Mouse (Mus musculus) MEL (cell line): ENCODE data around the gene Mroh2a. TPM values are rescaled to one million over a fixed set of nuclear protein-coding genes. Genes with fewer than 3 reads are reported as not detected.
"Not testable (repeated sequence)": the region's sequence is repeated elsewhere in the genome, so short reads cannot be mapped to it uniquely, and the experiment has no call there.

Source experiments
- DNase-seq: peaks from one replicate; pipeline ENCODE4 v3.0.0; 2011; ENCODE audit warnings: low read depth, low spot score
- H3K27ac ChIP-seq: 2 replicates; pipeline ENCODE4 v1.5.1; 2012; ENCODE audit warnings: low read depth, mild to moderate bottlenecking, control low read depth, low read length, moderate library complexity; ENCODE audit not compliant: control insufficient read depth
- H3K27me3 ChIP-seq, 2 experiments: fragments of 150-350 bp in 1 of 2; sonication (generic) in 1 of 2; 2 replicates each; pipeline ENCODE4 v1.6.1; 2012; ENCODE audit warnings: low read length in 2 of 2, mild to moderate bottlenecking in 2 of 2, improper control_type of control experiment in 1 of 2, moderate library complexity in 1 of 2; ENCODE audit not compliant: insufficient read depth in 2 of 2, control insufficient read depth in 1 of 2
- H3K36me3 ChIP-seq, 2 experiments: 2 replicates each; pipeline ENCODE4 v1.6.1; 2012 to 2014; ENCODE audit warnings: low read length in 2 of 2, improper control_type of control experiment in 1 of 2, inconsistent platforms in 1 of 2, mild to moderate bottlenecking in 1 of 2; ENCODE audit not compliant: insufficient read depth in 2 of 2, control insufficient read depth in 1 of 2
- H3K4me1 ChIP-seq, 2 experiments: fragments of 150-350 bp in 1 of 2; sonication (generic) in 1 of 2; 2 replicates each; pipeline ENCODE4 v1.6.1; 2012; ENCODE audit warnings: low read length in 2 of 2, improper control_type of control experiment in 1 of 2, mild to moderate bottlenecking in 1 of 2; ENCODE audit not compliant: insufficient read depth in 2 of 2, control insufficient read depth in 1 of 2
- H3K4me3 ChIP-seq, 2 experiments: fragments of 150-350 bp in 1 of 2; sonication (generic) in 1 of 2; 2 replicates each; pipeline ENCODE4 v1.5.1; 2012; ENCODE audit warnings: low read depth in 2 of 2, low read length in 2 of 2, mild to moderate bottlenecking in 2 of 2, moderate library complexity in 2 of 2, control low read depth in 1 of 2, improper control_type of control experiment in 1 of 2; ENCODE audit not compliant: control insufficient read depth in 1 of 2, insufficient read depth in 1 of 2
- H3K79me2 ChIP-seq: 2 replicates; pipeline ENCODE4 v1.6.1; 2012; ENCODE audit warnings: mild to moderate bottlenecking, low read length, moderate library complexity; ENCODE audit not compliant: control insufficient read depth, poor library complexity, insufficient read depth
- H3K9ac ChIP-seq: 2 replicates; pipeline ENCODE4 v1.6.1; 2012; ENCODE audit warnings: low read depth, mild to moderate bottlenecking, control low read depth, low read length, moderate library complexity; ENCODE audit not compliant: control insufficient read depth, poor library complexity, severe bottlenecking
- H3K9me3 ChIP-seq: fragments of 150-350 bp; sonication (generic); replicated peaks from 2 replicates; pipeline ENCODE4 v1.6.1; 2012; ENCODE audit warnings: mild to moderate bottlenecking, low read length, improper control_type of control experiment, moderate library complexity; ENCODE audit not compliant: insufficient read depth
- CHD1 ChIP-seq: IDR thresholded peaks from 2 replicates; pipeline ENCODE4 v1.6.1; 2012; ENCODE audit warnings: low read depth, mild to moderate bottlenecking, inconsistent platforms, low read length, improper control_type of control experiment
- E2F4 ChIP-seq: IDR thresholded peaks from 2 replicates; pipeline ENCODE4 v1.6.1; 2011; ENCODE audit warnings: low read depth, low read length, improper control_type of control experiment, borderline replicate concordance
- ELF1 ChIP-seq: IDR thresholded peaks from 2 replicates; pipeline ENCODE4 v1.6.1; 2014; ENCODE audit warnings: low read depth, mild to moderate bottlenecking, inconsistent platforms, low read length, improper control_type of control experiment, moderate library complexity
- EP300 ChIP-seq, 2 experiments: IDR thresholded peaks; 2 replicates each; pipeline ENCODE4 v1.6.1; 2011; ENCODE audit warnings: improper control_type of control experiment in 2 of 2, low read length in 2 of 2, low read depth in 1 of 2, mild to moderate bottlenecking in 1 of 2
- GABPA ChIP-seq: IDR thresholded peaks from 2 replicates; pipeline ENCODE4 v1.6.1; 2012; ENCODE audit warnings: low read depth, mild to moderate bottlenecking, inconsistent platforms, low read length, improper control_type of control experiment, moderate library complexity
- HCFC1 ChIP-seq: IDR thresholded peaks from 2 replicates; pipeline ENCODE4 v1.6.1; 2012; ENCODE audit warnings: low read depth, mild to moderate bottlenecking, inconsistent platforms, low read length, improper control_type of control experiment, moderate library complexity
- JUND ChIP-seq: IDR thresholded peaks from 2 replicates; pipeline ENCODE4 v1.6.1; 2011; ENCODE audit warnings: low read depth, mild to moderate bottlenecking, improper control_type of control experiment, low read length
- KAT2A ChIP-seq: conservative IDR thresholded peaks from 2 replicates; pipeline ENCODE4 v1.6.1; 2012; ENCODE audit warnings: low read depth, low read length, improper control_type of control experiment, inconsistent platforms
- MAFK ChIP-seq: IDR thresholded peaks from 2 replicates; pipeline ENCODE4 v1.6.1; 2011; ENCODE audit warnings: low read depth, mild to moderate bottlenecking, low read length, improper control_type of control experiment, borderline replicate concordance
- MAZ ChIP-seq: IDR thresholded peaks from 2 replicates; pipeline ENCODE4 v1.6.1; 2012; ENCODE audit warnings: low read depth, mild to moderate bottlenecking, inconsistent platforms, low read length, improper control_type of control experiment
- MEF2A ChIP-seq: IDR thresholded peaks from 2 replicates; pipeline ENCODE4 v1.6.1; 2014; ENCODE audit warnings: low read depth, mild to moderate bottlenecking, inconsistent platforms, low read length, improper control_type of control experiment; ENCODE audit not compliant: poor library complexity, insufficient replicate concordance, severe bottlenecking; ENCODE audit errors: extremely low read depth
- MXI1 ChIP-seq: IDR thresholded peaks from 2 replicates; pipeline ENCODE4 v1.6.1; 2011; ENCODE audit warnings: mild to moderate bottlenecking, low read depth, low read length, improper control_type of control experiment
- MYC ChIP-seq: IDR thresholded peaks from 2 replicates; pipeline ENCODE4 v1.6.1; 2011; ENCODE audit warnings: low read depth, mild to moderate bottlenecking, low read length, improper control_type of control experiment, moderate library complexity
- NELFE ChIP-seq: IDR thresholded peaks from 2 replicates; pipeline ENCODE4 v1.6.1; 2011; ENCODE audit warnings: low read depth, low read length, improper control_type of control experiment
- RCOR1 ChIP-seq: IDR thresholded peaks from 2 replicates; pipeline ENCODE4 v1.6.1; 2012; ENCODE audit warnings: low read depth, mild to moderate bottlenecking, inconsistent platforms, low read length, improper control_type of control experiment
- SIN3A ChIP-seq: IDR thresholded peaks from 2 replicates; pipeline ENCODE4 v1.6.1; 2012; ENCODE audit warnings: low read length, improper control_type of control experiment, inconsistent platforms
- TAL1 ChIP-seq: IDR thresholded peaks from 2 replicates; pipeline ENCODE4 v1.6.1; 2012; ENCODE audit warnings: mild to moderate bottlenecking, inconsistent platforms, low read length, moderate library complexity, mixed read lengths
- TCF12 ChIP-seq: IDR thresholded peaks from 2 replicates; pipeline ENCODE4 v1.6.1; 2014; ENCODE audit warnings: low read depth, mild to moderate bottlenecking, inconsistent platforms, low read length, improper control_type of control experiment, moderate library complexity
- UBTF ChIP-seq: IDR thresholded peaks from 2 replicates; pipeline ENCODE4 v1.6.1; 2012; ENCODE audit warnings: low read depth, mild to moderate bottlenecking, inconsistent platforms, low read length, improper control_type of control experiment, moderate library complexity, borderline replicate concordance; ENCODE audit not compliant: insufficient read depth
- ZMIZ1 ChIP-seq: IDR thresholded peaks from 2 replicates; pipeline ENCODE4 v1.6.1; 2012; ENCODE audit warnings: low read depth, mild to moderate bottlenecking, inconsistent platforms, low read length, improper control_type of control experiment, moderate library complexity
- ZNF384 ChIP-seq: IDR thresholded peaks from 2 replicates; pipeline ENCODE4 v1.6.1; 2012; ENCODE audit warnings: low read depth, mild to moderate bottlenecking, inconsistent platforms, low read length, improper control_type of control experiment
- polyA plus RNA-seq, 2 experiments: library from polyadenylated mRNA; stranded (reverse) in 1 of 2; unstranded in 1 of 2; fragments of >175 nt in 1 of 2; fragments of >200 nt in 1 of 2; gene quantifications; 2 replicates each; pipeline versions ENCODE4 v1.2.1 to v1.2.4; 2012; ENCODE audit warnings: low replicate concordance in 2 of 2, low read depth in 1 of 2; ENCODE audit not compliant: insufficient read length in 2 of 2, insufficient read depth in 1 of 2, missing spikeins in 1 of 2
- total RNA-seq: library from RNA; depleted of rRNA; stranded (reverse); fragments of 300-350 nt; gene quantifications from 2 replicates; pipeline ENCODE4 v1.2.3, GENCODE M21; 2012

Mroh2a gene
- total and polyA plus RNA-seq, 3 experiments, result 0.27 to 2.5 TPM; not detected in 1

- no peak overlapping the region for H3K27ac ChIP-seq
- no peaks in the 10 kb centered on the region for H3K4me1 ChIP-seq
- H3K36me3 ChIP-seq, result no peaks in the 10 kb centered on the region
- no peak for TF ChIP-seq TCF12
- TF ChIP-seq JUND, result no peak
- no peak for TF ChIP-seq CHD1
- no peak for TF ChIP-seq ZMIZ1
- H3K9me3 ChIP-seq, result no peaks in the 10 kb centered on the region
- H3K27me3 ChIP-seq, result no peaks in the 10 kb centered on the region
- H3K4me3 ChIP-seq, result no peak overlapping the region
- no peak for DNase-seq
- H3K9ac ChIP-seq, result no peak overlapping the region
- H3K79me2 ChIP-seq, result no peaks in the 10 kb centered on the region
Observed at GRCm38 (mm10) chr1:88223591-88223990, 3.2 kb upstream of the Mroh2a start.

DNA sequence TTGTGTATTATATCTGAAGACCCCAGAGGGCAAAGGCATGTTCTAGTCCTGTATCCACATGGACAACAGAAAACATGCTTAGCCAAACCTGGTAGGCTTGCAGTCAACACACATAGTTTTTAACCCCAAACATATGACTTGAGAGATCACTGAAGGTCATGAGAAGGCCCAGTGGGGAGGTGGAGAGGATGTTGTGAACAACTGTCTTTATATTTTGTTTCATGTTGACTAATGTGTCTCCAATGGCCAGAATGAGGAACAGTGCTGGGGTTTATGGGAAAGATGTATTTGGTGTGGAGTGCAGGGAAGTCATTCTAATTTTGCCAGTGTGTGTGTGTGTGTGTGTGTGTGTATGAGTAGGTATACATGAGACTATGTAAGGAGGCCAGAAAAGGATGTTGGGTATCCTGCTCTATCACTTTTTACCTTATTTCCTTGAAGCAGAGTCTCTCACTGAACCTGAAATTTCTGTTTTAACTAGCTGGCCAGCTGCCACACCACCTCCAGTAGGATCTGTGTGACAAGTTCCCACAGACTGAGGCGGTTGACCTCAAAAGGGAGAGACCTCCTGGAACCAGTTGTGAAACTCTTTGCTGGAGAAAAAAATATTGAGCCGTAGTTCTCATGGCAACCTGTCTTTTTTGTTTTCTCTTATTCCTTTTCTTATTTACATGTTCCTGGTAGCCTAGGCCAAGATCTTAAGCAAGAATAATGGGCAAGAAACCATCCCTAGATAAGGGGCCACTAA is 2.6 kb upstream of the Mroh2a start:
- TF ChIP-seq MYC (no peak), TAL1 (no peak), RCOR1 (no peak), TCF12 (no peak), MEF2A (no peak), ELF1 (no peak), NELFE (no peak), MAZ (no peak), CHD1 (no peak), MXI1 (no peak), EP300 (IDR thresholded peaks at IDR 0.05; ENCODE audit: low read depth in 1 of 2, low read length in 2 of 2) (no peak), SIN3A (no peak), E2F4 (no peak), ZMIZ1 (no peak), MAFK (no peak), KAT2A (no peak), UBTF (no peak), GABPA (no peak), HCFC1 (no peak), ZNF384 (no peak)
- Histone ChIP-seq H3K4me1 (no peaks in the 10 kb centered on the region), H3K4me3 (no peak overlapping the region), H3K27me3 (no peaks in the 10 kb centered on the region), H3K79me2 (no peaks in the 10 kb centered on the region), H3K9me3 (no peaks in the 10 kb centered on the region), H3K36me3 (no peaks in the 10 kb centered on the region), H3K9ac (no peak overlapping the region), H3K27ac (no peak overlapping the region)
- no peak for DNase-seq

- not testable (repeated sequence) for H3K27ac ChIP-seq, H3K4me1 ChIP-seq, H3K9me3 ChIP-seq, H3K9ac ChIP-seq, DNase-seq, H3K79me2 ChIP-seq, H3K27me3 ChIP-seq, H3K4me3 ChIP-seq, H3K36me3 ChIP-seq
Observed at GRCm38 (mm10) chr1:88225301-88225700, 1.5 kb upstream of the Mroh2a start.
